Mouse (Mus musculus): Measurements from ENCODE around the gene Myadm.
"Not testable (repeated sequence)": the region's sequence is repeated elsewhere in the genome, so short reads cannot be mapped to it uniquely, and the experiment has no call there.

The Myadm gene

GRCm38 (mm10) chr7:3290257-3291033, 1.6 kb downstream of the Myadm start:
- peak; percentile 25 for DNase-seq (ENCODE audit: low read depth, low spot score)

GRCm38 (mm10) chr7:3291197-3291596, 2.3 kb downstream of the Myadm start:
- DNase-seq (ENCODE audit: low read depth, low spot score): no peak

GRCm38 (mm10) chr7:3291764-3292163, 2.9 kb downstream of the Myadm start:
- no peak for DNase-seq (ENCODE audit: low read depth, low spot score)

- DNase-seq (ENCODE audit: low read depth, low spot score): not testable (repeated sequence)
Measured at GRCm38 (mm10) chr7:3292271-3292670, 3.4 kb downstream of the Myadm start.

- no peak for DNase-seq (ENCODE audit: low read depth, low spot score)
Measured at GRCm38 (mm10) chr7:3292791-3293190, 3.9 kb downstream of the Myadm start.

GRCm38 (mm10) chr7:3294794-3295193, 5.9 kb downstream of the Myadm start:
- no peak for DNase-seq (ENCODE audit: low read depth, low spot score)

GRCm38 (mm10) chr7:3295321-3296110, 6.6 kb downstream of the Myadm start:
- DNase-seq (ENCODE audit: low read depth, low spot score): no peak

GRCm38 (mm10) chr7:3296711-3297110, 7.8 kb downstream of the Myadm start:
- no peak for DNase-seq (ENCODE audit: low read depth, low spot score)

GRCm38 (mm10) chr7:3299941-3300617, 11.2 kb downstream of the Myadm start:
- no peak for DNase-seq (ENCODE audit: low read depth, low spot score)

- DNase-seq (ENCODE audit: low read depth, low spot score): no peak
Measured at GRCm38 (mm10) chr7:3300891-3301627, 12.2 kb downstream of the Myadm start.

GRCm38 (mm10) chr7:3301628-3302555, 13.0 kb downstream of the Myadm start:
- no peak for DNase-seq (ENCODE audit: low read depth, low spot score)

- no peak for DNase-seq (ENCODE audit: low read depth, low spot score)
Measured at GRCm38 (mm10) chr7:3302556-3303275, 13.8 kb downstream of the Myadm start.

- no peak for DNase-seq (ENCODE audit: low read depth, low spot score)
Measured at GRCm38 (mm10) chr7:3303276-3303781, 14.4 kb downstream of the Myadm start.

- DNase-seq (ENCODE audit: low read depth, low spot score): no peak
Measured at GRCm38 (mm10) chr7:3303789-3304188, 14.9 kb downstream of the Myadm start.

- no peak for DNase-seq (ENCODE audit: low read depth, low spot score)
Measured at GRCm38 (mm10) chr7:3304298-3304697, 15.4 kb downstream of the Myadm start.

- no peak for DNase-seq (ENCODE audit: low read depth, low spot score)
Measured at GRCm38 (mm10) chr7:3306400-3306799, 17.5 kb downstream of the Myadm start.

- no peak for DNase-seq (ENCODE audit: low read depth, low spot score)
Measured at GRCm38 (mm10) chr7:3308646-3309045, 19.8 kb downstream of the Myadm start.

- DNase-seq (ENCODE audit: low read depth, low spot score): no peak
Measured at GRCm38 (mm10) chr7:3310233-3310632, 21.4 kb downstream of the Myadm start.

GRCm38 (mm10) chr7:3313571-3313970, 24.7 kb downstream of the Myadm start:
- no peak for DNase-seq (ENCODE audit: low read depth, low spot score)

- no peak for DNase-seq (ENCODE audit: low read depth, low spot score)
Measured at GRCm38 (mm10) chr7:3314121-3314520, 25.2 kb downstream of the Myadm start.
